Mouse (Mus musculus) heart, embryonic 13.5 days (tissue): Measurements from ENCODE around the gene Gimap3. TPM values are rescaled to one million over a fixed set of nuclear protein-coding genes. Genes with fewer than 3 reads are reported as not detected.

ENCODE experiments used
- ATAC-seq: fragments of 200-750 bp; cut with Nextera tagmentation; 2 replicates; pipeline ENCODE4 v1.8.0; 2017; ENCODE audit warnings: moderate TSS enrichment; ENCODE audit not compliant: insufficient number of reproducible peaks, low FRiP score, low TSS enrichment; ENCODE audit errors: extremely low read depth
- H3K27ac ChIP-seq: fragments of 300-500 bp; sonication (generic); replicated peaks from 2 replicates; pipeline ENCODE4 v1.5.1; 2015; ENCODE audit warnings: moderate library complexity, mild to moderate bottlenecking, inconsistent platforms
- H3K27me3 ChIP-seq: fragments of 300-500 bp; sonication (generic); replicated peaks from 2 replicates; pipeline ENCODE4 v1.6.1; 2015; ENCODE audit warnings: mild to moderate bottlenecking, inconsistent platforms
- H3K36me3 ChIP-seq: fragments of 300-500 bp; sonication (generic); 2 replicates; pipeline ENCODE4 v1.6.1; 2015; ENCODE audit warnings: mild to moderate bottlenecking, inconsistent platforms
- H3K4me1 ChIP-seq: fragments of 300-500 bp; sonication (generic); 2 replicates; pipeline ENCODE4 v1.6.1; 2015; ENCODE audit warnings: inconsistent platforms
- H3K4me2 ChIP-seq: fragments of 300-500 bp; sonication (generic); 2 replicates; pipeline ENCODE4 v1.6.1; 2015; ENCODE audit warnings: inconsistent platforms, mild to moderate bottlenecking, moderate library complexity
- H3K4me3 ChIP-seq: fragments of 300-500 bp; sonication (generic); 2 replicates; pipeline ENCODE4 v1.5.1; 2015; ENCODE audit warnings: moderate library complexity, mild to moderate bottlenecking, inconsistent platforms
- H3K9ac ChIP-seq: fragments of 300-500 bp; sonication (generic); 2 replicates; pipeline ENCODE4 v1.6.1; 2015; ENCODE audit warnings: inconsistent platforms, mild to moderate bottlenecking, moderate library complexity
- H3K9me3 ChIP-seq: fragments of 300-500 bp; sonication (generic); 2 replicates; pipeline ENCODE4 v1.6.1; 2016; ENCODE audit warnings: inconsistent platforms
- WGBS: fragments of 180-500 bp; shearing (Covaris S2); methylation state at CpG from one replicate; pipeline ENCODE4 v1.1.7; 2015; ENCODE audit warnings: mixed read lengths; 5-methylcytosine and 5-hydroxymethylcytosine counted together
- polyA plus RNA-seq: library from polyadenylated mRNA; unstranded; fragments of >200 nt; fragmentation: Nextera tagmentation; extraction: Ambion mirVana; gene quantifications from 2 replicates; pipeline ENCODE4 v1.2.1, GENCODE M21; 2015

The Gimap3 gene
- polyA plus RNA-seq, 1 experiment from 2014 or later: not detected

GRCm38 (mm10) chr6:48742422-48743351, 28.0 kb downstream of the Gimap3 start:
- H3K4me1 ChIP-seq: peaks cover 32% of the 10 kb centered on the region
- no peak for ATAC-seq
- H3K36me3 ChIP-seq: peaks cover 3% of the 10 kb centered on the region; the same call in 1 of the 2 replicates
- H3K4me2 ChIP-seq: peak overlapping the region; percentile 79
- H3K4me3 ChIP-seq: peak overlapping the region; percentile 52
- H3K9me3 ChIP-seq: no peaks in the 10 kb centered on the region
- H3K27ac ChIP-seq: no peak overlapping the region
- WGBS: 12% methylated on average over 52 of the region's 52 CpGs
- H3K9ac ChIP-seq: peak overlapping the region; percentile 51
- H3K27me3 ChIP-seq: peaks cover 55% of the 10 kb centered on the region

- H3K4me1 ChIP-seq: peaks cover 29% of the 10 kb centered on the region
- no peaks in the 10 kb centered on the region for H3K9me3 ChIP-seq
- peak overlapping the region; percentile 79 for H3K4me2 ChIP-seq
- H3K27ac ChIP-seq: no peak overlapping the region
- H3K9ac ChIP-seq: no peak overlapping the region; the same call in 1 of the 2 replicates
- peaks cover 3% of the 10 kb centered on the region; the same call in 1 of the 2 replicates for H3K36me3 ChIP-seq
- 31% methylated on average over 9 of the region's 9 CpGs for WGBS
- ATAC-seq: no peak
- H3K27me3 ChIP-seq: peaks cover 55% of the 10 kb centered on the region
- no peak overlapping the region for H3K4me3 ChIP-seq
Measured at GRCm38 (mm10) chr6:48741711-48742206, 28.9 kb downstream of the Gimap3 start.

GRCm38 (mm10) chr6:48741273-48741672, 29.4 kb downstream of the Gimap3 start:
- H3K4me2 ChIP-seq: peak overlapping the region; percentile 79
- WGBS: 26% methylated on average over 3 of the region's 3 CpGs
- H3K36me3 ChIP-seq: peaks cover 3% of the 10 kb centered on the region; the same call in 1 of the 2 replicates
- peaks cover 55% of the 10 kb centered on the region for H3K27me3 ChIP-seq
- H3K9me3 ChIP-seq: no peaks in the 10 kb centered on the region
- peaks cover 29% of the 10 kb centered on the region for H3K4me1 ChIP-seq
- H3K27ac ChIP-seq: no peak overlapping the region
- ATAC-seq: no peak
- H3K9ac ChIP-seq: no peak overlapping the region
- no peak overlapping the region for H3K4me3 ChIP-seq

DNA sequence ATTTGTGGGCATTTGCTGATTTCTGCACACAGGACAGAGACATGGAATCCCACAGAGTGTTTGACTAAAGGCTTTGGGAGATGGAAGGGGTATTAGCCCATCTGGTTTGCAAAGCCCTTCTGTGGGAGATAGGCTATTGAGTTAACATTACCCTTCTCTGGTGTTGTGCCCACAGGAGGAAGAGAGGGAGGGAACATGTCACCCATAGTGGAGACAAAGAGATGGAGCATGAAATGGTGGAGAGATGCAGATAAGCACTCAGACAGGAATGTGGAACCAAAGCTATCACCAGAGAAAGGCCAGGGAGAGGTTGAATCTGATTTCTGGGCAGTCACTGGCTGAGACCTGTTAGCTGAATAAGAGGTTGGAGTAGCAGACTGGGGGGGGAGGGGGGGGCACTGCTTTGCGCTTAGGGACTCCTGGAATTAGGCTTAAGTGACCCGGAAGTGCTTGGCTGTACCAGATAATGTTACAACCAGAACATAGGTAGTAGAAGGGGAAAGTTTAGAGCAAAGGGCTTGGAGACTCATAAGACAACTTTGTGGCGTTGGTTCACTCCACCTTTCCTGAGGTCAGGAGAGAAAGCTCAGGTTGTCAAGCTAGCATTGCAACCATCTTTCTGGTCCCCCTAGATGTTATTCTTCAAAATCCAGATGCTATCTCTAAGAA, 30.0 kb downstream of the Gimap3 start:
- peak overlapping the region; percentile 43 for H3K4me3 ChIP-seq
- H3K27me3 ChIP-seq: peaks cover 50% of the 10 kb centered on the region
- 62% methylated on average over 3 of the region's 3 CpGs for WGBS
- H3K4me2 ChIP-seq: peak overlapping the region; percentile 79
- ATAC-seq: no peak
- peak overlapping the region; percentile 61 for H3K9ac ChIP-seq
- peaks cover 3% of the 10 kb centered on the region; the same call in 1 of the 2 replicates for H3K36me3 ChIP-seq
- peak overlapping the region; percentile 78 for H3K27ac ChIP-seq
- no peaks in the 10 kb centered on the region for H3K9me3 ChIP-seq
- H3K4me1 ChIP-seq: peaks cover 27% of the 10 kb centered on the region

DNA sequence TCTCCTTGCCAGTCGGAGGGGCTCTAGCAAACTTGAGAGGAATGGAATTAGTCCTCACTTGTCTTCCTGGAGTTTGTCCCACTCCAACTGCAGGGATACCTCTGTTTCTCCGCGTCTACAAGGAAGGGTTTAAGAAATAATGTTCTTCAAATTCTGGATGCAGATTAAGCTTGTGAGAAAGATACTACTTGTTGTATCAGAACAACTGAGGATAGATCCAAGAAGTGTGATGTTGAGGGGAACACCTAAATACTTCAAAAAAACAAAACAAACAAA, 30.9 kb downstream of the Gimap3 start:
- peaks cover 24% of the 10 kb centered on the region for H3K4me1 ChIP-seq
- WGBS: 70% methylated on average over 3 of the region's 3 CpGs
- H3K4me2 ChIP-seq: peak overlapping the region; percentile 79
- H3K4me3 ChIP-seq: peak overlapping the region; percentile 43
- no peaks in the 10 kb centered on the region for H3K9me3 ChIP-seq
- no peak for ATAC-seq
- H3K27me3 ChIP-seq: peaks cover 43% of the 10 kb centered on the region
- peak overlapping the region; percentile 61; the same call in 1 of the 2 replicates for H3K9ac ChIP-seq
- peak overlapping the region; percentile 78 for H3K27ac ChIP-seq
- peaks cover 3% of the 10 kb centered on the region; the same call in 1 of the 2 replicates for H3K36me3 ChIP-seq

DNA sequence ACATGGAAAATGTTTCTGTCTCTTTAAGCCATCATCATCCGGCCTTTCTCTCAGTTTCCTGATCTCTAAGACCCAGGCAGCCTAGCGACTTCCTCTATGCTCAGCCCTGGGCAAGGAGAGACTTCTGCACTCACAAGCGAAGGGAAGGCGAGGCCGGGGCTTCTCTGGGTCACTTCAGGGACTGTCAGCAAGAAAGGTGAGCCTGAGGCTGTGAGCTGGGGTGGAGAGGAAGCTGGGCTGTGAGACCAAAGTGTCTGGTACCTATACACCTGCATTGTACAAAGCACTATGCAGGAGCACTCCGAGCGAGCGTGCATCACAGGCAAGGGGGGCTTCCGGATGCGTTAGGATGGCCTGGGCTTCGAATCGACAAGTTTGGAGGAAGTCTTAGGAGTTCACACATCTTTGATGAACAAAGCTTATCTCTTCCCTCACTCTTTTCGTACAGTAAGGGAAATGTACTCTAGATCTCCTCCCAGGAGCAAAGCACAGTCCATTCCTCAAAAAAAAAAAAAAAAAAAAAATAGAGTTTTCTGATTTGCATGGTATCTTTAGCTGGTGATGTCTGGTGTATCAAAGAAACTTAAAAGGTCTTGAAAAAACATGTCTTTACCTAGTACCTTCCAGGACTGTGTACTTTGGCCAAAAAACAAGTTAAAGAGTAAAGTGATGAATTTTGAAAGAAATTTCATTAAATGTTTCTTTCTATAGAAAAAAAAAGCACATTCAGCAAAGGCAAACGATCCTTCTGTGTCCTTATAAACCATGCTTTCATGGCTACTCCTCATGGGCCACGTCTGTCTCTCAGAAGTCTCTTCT, 31.5 kb downstream of the Gimap3 start, which contains the start of gene Gimap1:
TSS of gene Gimap1 (plus strand) at position 94 of the 819 bp plus-strand sequence.
- no peaks in the 10 kb centered on the region for H3K9me3 ChIP-seq
- H3K9ac ChIP-seq: peak within 1 kb of the TSS; percentile 62
- ATAC-seq: no peak
- H3K27ac ChIP-seq: peak within 1 kb of the TSS; percentile 80
- H3K36me3 ChIP-seq: peaks cover 3% of the 10 kb centered on the region; the same call in 1 of the 2 replicates
- H3K4me3 ChIP-seq: peak within 1 kb of the TSS; percentile 43
- H3K4me2 ChIP-seq: peak within 1 kb of the TSS; percentile 79
- H3K4me1 ChIP-seq: peaks cover 24% of the 10 kb centered on the region
- H3K27me3 ChIP-seq: peaks cover 40% of the 10 kb centered on the region
- 48% methylated on average over 15 of the region's 15 CpGs for WGBS

GRCm38 (mm10) chr6:48737688-48738087, 33.0 kb downstream of the Gimap3 start:
- no peak overlapping the region for H3K4me3 ChIP-seq
- H3K9ac ChIP-seq: no peak overlapping the region
- no peak for ATAC-seq
- H3K36me3 ChIP-seq: no peaks in the 10 kb centered on the region; the same call in 1 of the 2 replicates
- H3K27ac ChIP-seq: no peak overlapping the region
- 75% methylated on average over 5 of the region's 5 CpGs for WGBS
- peaks cover 20% of the 10 kb centered on the region for H3K4me1 ChIP-seq
- H3K27me3 ChIP-seq: peaks cover 25% of the 10 kb centered on the region
- no peak overlapping the region for H3K4me2 ChIP-seq
- H3K9me3 ChIP-seq: no peaks in the 10 kb centered on the region

GRCm38 (mm10) chr6:48737053-48737452, 33.6 kb downstream of the Gimap3 start:
- Histone ChIP-seq H3K4me2 (no peak overlapping the region), H3K4me3 (no peak overlapping the region), H3K9me3 (no peaks in the 10 kb centered on the region), H3K27ac (no peak overlapping the region), H3K9ac (no peak overlapping the region), H3K27me3 (peaks cover 18% of the 10 kb centered on the region), H3K36me3 (no peaks in the 10 kb centered on the region), H3K4me1 (peaks cover 14% of the 10 kb centered on the region)
- 67% methylated on average over 2 of the region's 2 CpGs for WGBS
- no peak for ATAC-seq

GRCm38 (mm10) chr6:48733660-48734059, 37.0 kb downstream of the Gimap3 start:
- WGBS: 84% methylated on average over 1 of the region's 1 CpGs
- ATAC-seq: no peak
- H3K9ac ChIP-seq: no peak overlapping the region
- no peaks in the 10 kb centered on the region for H3K4me1 ChIP-seq
- no peak overlapping the region for H3K27ac ChIP-seq
- H3K9me3 ChIP-seq: no peaks in the 10 kb centered on the region
- H3K36me3 ChIP-seq: no peaks in the 10 kb centered on the region
- H3K27me3 ChIP-seq: no peaks in the 10 kb centered on the region; the same call in 1 of the 2 replicates
- no peak overlapping the region for H3K4me2 ChIP-seq
- no peak overlapping the region for H3K4me3 ChIP-seq

DNA sequence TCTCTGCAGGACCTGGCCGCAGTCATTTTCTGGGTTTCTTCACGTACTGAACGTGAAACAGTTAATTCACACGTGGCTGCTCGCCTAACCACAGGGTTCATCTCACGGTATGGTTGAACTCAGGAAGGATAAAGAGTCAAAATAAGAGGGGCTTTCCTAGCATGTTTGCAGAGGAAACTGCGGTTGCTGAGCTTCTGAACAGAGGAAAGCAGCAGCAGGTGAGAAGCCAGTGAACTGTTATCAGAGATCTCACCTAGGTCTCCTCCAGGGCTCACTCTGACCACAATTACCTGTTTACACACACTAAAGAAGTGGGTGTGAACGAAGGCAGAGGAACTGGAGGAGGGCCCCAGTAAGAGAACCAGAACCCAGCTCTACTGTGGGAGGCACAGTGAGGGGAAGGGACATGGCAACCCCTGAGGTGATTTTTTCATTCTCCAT, 37.8 kb downstream of the Gimap3 start:
- no peaks in the 10 kb centered on the region for H3K36me3 ChIP-seq
- H3K4me2 ChIP-seq: no peak overlapping the region
- H3K4me1 ChIP-seq: no peaks in the 10 kb centered on the region
- no peak for ATAC-seq
- no peaks in the 10 kb centered on the region; the same call in 1 of the 2 replicates for H3K27me3 ChIP-seq
- H3K9ac ChIP-seq: no peak overlapping the region
- no peak overlapping the region for H3K27ac ChIP-seq
- no peaks in the 10 kb centered on the region for H3K9me3 ChIP-seq
- no peak overlapping the region for H3K4me3 ChIP-seq
- 40% methylated on average over 8 of the region's 8 CpGs for WGBS
